Mouse (Mus musculus): ENCODE data around the gene Tnfaip8l1. TPM values are rescaled to one million over a fixed set of nuclear protein-coding genes. Genes with fewer than 3 reads are reported as not detected.

Tnfaip8l1 gene
- total RNA-seq, 2 experiments from 2014 or later, result 9.3 to 11.1 TPM

- intact Hi-C loops (cut with DNase I), result loop anchor here (5.0 kb wide), 1 partner anchor 118 kb away; no protein-coding TSS in a partner anchor
- peak in 1 of 2 experiments; percentile 81 for DNase-seq (ENCODE audit: extremely low spot score in 1 of 2, low spot score in 2 of 2)
Observed at GRCm38 (mm10) chr17:56134463-56134971, 27.8 kb upstream of the Tnfaip8l1 start.

GRCm38 (mm10) chr17:56136558-56136957 is 25.7 kb upstream of the Tnfaip8l1 start:
- DNase-seq (ENCODE audit: extremely low spot score in 1 of 2, low spot score in 2 of 2), result no peak
- intact Hi-C loops (cut with DNase I), result no loop called here

- peak in 1 of 2 experiments; percentile 46 for DNase-seq (ENCODE audit: extremely low spot score in 1 of 2, low spot score in 2 of 2)
- intact Hi-C loops (cut with DNase I), result no loop called here
Observed at GRCm38 (mm10) chr17:56137839-56138613, 24.3 kb upstream of the Tnfaip8l1 start.

GRCm38 (mm10) chr17:56139355-56139754 is 22.9 kb upstream of the Tnfaip8l1 start:
- intact Hi-C loops (cut with DNase I), result no loop called here
- peak in 1 of 2 experiments; percentile 73 for DNase-seq (ENCODE audit: extremely low spot score in 1 of 2, low spot score in 2 of 2)

GRCm38 (mm10) chr17:56139858-56140595 is 22.2 kb upstream of the Tnfaip8l1 start, which contains the start of gene Sema6b:
Sema6b (minus strand) TSS chr17:56140343.
- intact Hi-C loops (cut with DNase I), result no loop called here
- DNase-seq (ENCODE audit: extremely low spot score in 1 of 2, low spot score in 2 of 2), result peak in 1 of 2 experiments; percentile 89

GRCm38 (mm10) chr17:56141702-56142605 is 20.3 kb upstream of the Tnfaip8l1 start:
- intact Hi-C loops (cut with DNase I), result no loop called here
- peak in 1 of 2 experiments; percentile 71 for DNase-seq (ENCODE audit: extremely low spot score in 1 of 2, low spot score in 2 of 2)

GRCm38 (mm10) chr17:56144546-56144945 is 17.7 kb upstream of the Tnfaip8l1 start:
- intact Hi-C loops (cut with DNase I), result no loop called here
- DNase-seq (ENCODE audit: extremely low spot score in 1 of 2, low spot score in 2 of 2), result no peak

- intact Hi-C loops (cut with DNase I), result no loop called here
- DNase-seq (ENCODE audit: extremely low spot score in 1 of 2, low spot score in 2 of 2), result no peak
Observed at GRCm38 (mm10) chr17:56146131-56146530, 16.1 kb upstream of the Tnfaip8l1 start.

- intact Hi-C loops (cut with DNase I), result no loop called here
- DNase-seq (ENCODE audit: extremely low spot score in 1 of 2, low spot score in 2 of 2), result no peak
Observed at GRCm38 (mm10) chr17:56147420-56147819, 14.9 kb upstream of the Tnfaip8l1 start.

GRCm38 (mm10) chr17:56148280-56148679 is 14.0 kb upstream of the Tnfaip8l1 start:
- intact Hi-C loops (cut with DNase I), result no loop called here
- no peak for DNase-seq (ENCODE audit: extremely low spot score in 1 of 2, low spot score in 2 of 2)

GRCm38 (mm10) chr17:56148790-56149618 is 13.3 kb upstream of the Tnfaip8l1 start:
- intact Hi-C loops (cut with DNase I), result no loop called here
- DNase-seq (ENCODE audit: extremely low spot score in 1 of 2, low spot score in 2 of 2), result no peak

GRCm38 (mm10) chr17:56149897-56150296 is 12.4 kb upstream of the Tnfaip8l1 start:
- intact Hi-C loops (cut with DNase I), result no loop called here
- no peak for DNase-seq (ENCODE audit: extremely low spot score in 1 of 2, low spot score in 2 of 2)

GRCm38 (mm10) chr17:56153643-56154042 is 8.6 kb upstream of the Tnfaip8l1 start:
- DNase-seq (ENCODE audit: extremely low spot score in 1 of 2, low spot score in 2 of 2), result peak in 1 of 2 experiments; percentile 72
- intact Hi-C loops (cut with DNase I), result no loop called here

GRCm38 (mm10) chr17:56159729-56160128 is 2.5 kb upstream of the Tnfaip8l1 start:
- intact Hi-C loops (cut with DNase I), result no loop called here

GRCm38 (mm10) chr17:56163523-56164102 is 1.3 kb downstream of the Tnfaip8l1 start:
- intact Hi-C loops (cut with DNase I), result no loop called here
- DNase-seq (ENCODE audit: extremely low spot score in 1 of 2, low spot score in 2 of 2), result no peak

More at GRCm38 (mm10) chr17:56159729-56160128, 2.5 kb upstream of the Tnfaip8l1 start:
- DNase-seq (ENCODE audit: extremely low spot score in 1 of 2, low spot score in 2 of 2), result no peak

GRCm38 (mm10) chr17:56164510-56164909 is 2.2 kb downstream of the Tnfaip8l1 start:
- no peak for DNase-seq (ENCODE audit: extremely low spot score in 1 of 2, low spot score in 2 of 2)
- intact Hi-C loops (cut with DNase I), result no loop called here

GRCm38 (mm10) chr17:56165671-56166070 is 3.4 kb downstream of the Tnfaip8l1 start:
- DNase-seq (ENCODE audit: extremely low spot score in 1 of 2, low spot score in 2 of 2), result no peak
- intact Hi-C loops (cut with DNase I), result no loop called here
